Mouse (Mus musculus): ENCODE measurements at regions not wholly inside any gene's neighbourhood (a gene's known extent, or its start where the extent isn't known, plus 50 kb on each side); places are given as distances from the start of the nearest gene placed in this dataset.

- no peak overlapping the region for H3K4me2 ChIP-seq (ENCODE audit: low read depth, severe bottlenecking)
- no peak for ATAC-seq (ENCODE audit: insufficient number of reproducible peaks, low FRiP score, low TSS enrichment, low read depth)
- WGBS: 61% methylated on average over 3 of the region's 3 CpGs
These were observed 1026.5 kb downstream of the Ttll7 start for GRCm38 (mm10) chr3:147878690-147879089.

GRCm38 (mm10) chr3:147868281-147868680 is 1016.1 kb downstream of the Ttll7 start:
- no peaks in the 10 kb centered on the region for H3K36me3 ChIP-seq (ENCODE audit: control insufficient read depth, insufficient read depth, low read length)
- DNase-seq (ENCODE audit: low spot score): no peak
- H3K4me1 ChIP-seq (ENCODE audit: control insufficient read depth, insufficient read depth, low read length): no peaks in the 10 kb centered on the region
- 63% methylated on average over 3 of the region's 3 CpGs for WGBS
- no peak for ATAC-seq (ENCODE audit: insufficient number of reproducible peaks, low FRiP score, low TSS enrichment, low read depth)
- H3K9me3 ChIP-seq (ENCODE audit: control insufficient read depth, low read length): no peaks in the 10 kb centered on the region
- no peak overlapping the region for H3K27ac ChIP-seq (replicated peaks; ENCODE audit: low read depth, low read length)
- no peak overlapping the region for H3K4me3 ChIP-seq (ENCODE audit: low read depth, low read length)
- H3K4me2 ChIP-seq (ENCODE audit: low read depth, severe bottlenecking): no peak overlapping the region
- no peaks in the 10 kb centered on the region for H3K27me3 ChIP-seq (ENCODE audit: control insufficient read depth, insufficient read depth, low read length)
- H3K9ac ChIP-seq (ENCODE audit: low read length): no peak overlapping the region

More at GRCm38 (mm10) chr3:147878690-147879089, 1026.5 kb downstream of the Ttll7 start:
- no peak for DNase-seq (ENCODE audit: low spot score)
- no peak overlapping the region for H3K9ac ChIP-seq (ENCODE audit: low read length)
- H3K4me3 ChIP-seq (ENCODE audit: low read depth, low read length): no peak overlapping the region
- no peaks in the 10 kb centered on the region for H3K27me3 ChIP-seq (ENCODE audit: control insufficient read depth, insufficient read depth, low read length)
- H3K9me3 ChIP-seq (ENCODE audit: control insufficient read depth, low read length): no peaks in the 10 kb centered on the region
- no peaks in the 10 kb centered on the region for H3K4me1 ChIP-seq (ENCODE audit: control insufficient read depth, insufficient read depth, low read length)
- no peaks in the 10 kb centered on the region for H3K36me3 ChIP-seq (ENCODE audit: control insufficient read depth, insufficient read depth, low read length)
- H3K27ac ChIP-seq (replicated peaks; ENCODE audit: low read depth, low read length): no peak overlapping the region

GRCm38 (mm10) chr3:147853346-147853745 is 1001.2 kb downstream of the Ttll7 start:
- no peaks in the 10 kb centered on the region for H3K4me1 ChIP-seq (ENCODE audit: control insufficient read depth, insufficient read depth, low read length)
- H3K4me2 ChIP-seq (ENCODE audit: low read depth, severe bottlenecking): no peak overlapping the region
- H3K4me3 ChIP-seq (ENCODE audit: low read depth, low read length): no peak overlapping the region
- H3K27me3 ChIP-seq (ENCODE audit: control insufficient read depth, insufficient read depth, low read length): no peaks in the 10 kb centered on the region
- no peaks in the 10 kb centered on the region for H3K36me3 ChIP-seq (ENCODE audit: control insufficient read depth, insufficient read depth, low read length)
- DNase-seq (ENCODE audit: low spot score): no peak
- no peak overlapping the region for H3K9ac ChIP-seq (ENCODE audit: low read length)
- no peak for ATAC-seq (ENCODE audit: insufficient number of reproducible peaks, low FRiP score, low TSS enrichment, low read depth)
- H3K27ac ChIP-seq (replicated peaks; ENCODE audit: low read depth, low read length): no peak overlapping the region
- 87% methylated on average over 4 of the region's 4 CpGs for WGBS
- no peaks in the 10 kb centered on the region for H3K9me3 ChIP-seq (ENCODE audit: control insufficient read depth, low read length)

GRCm38 (mm10) chr3:147852830-147853229 is 1000.7 kb downstream of the Ttll7 start:
- ATAC-seq (ENCODE audit: insufficient number of reproducible peaks, low FRiP score, low TSS enrichment, low read depth): no peak
- H3K4me1 ChIP-seq (ENCODE audit: control insufficient read depth, insufficient read depth, low read length): no peaks in the 10 kb centered on the region
- no peak overlapping the region for H3K4me3 ChIP-seq (ENCODE audit: low read depth, low read length)
- no peak for DNase-seq (ENCODE audit: low spot score)
- WGBS: 65% methylated on average over 2 of the region's 2 CpGs
- H3K9me3 ChIP-seq (ENCODE audit: control insufficient read depth, low read length): no peaks in the 10 kb centered on the region
- no peak overlapping the region for H3K4me2 ChIP-seq (ENCODE audit: low read depth, severe bottlenecking)
- H3K27me3 ChIP-seq (ENCODE audit: control insufficient read depth, insufficient read depth, low read length): no peaks in the 10 kb centered on the region
- no peak overlapping the region for H3K9ac ChIP-seq (ENCODE audit: low read length)
- no peak overlapping the region for H3K27ac ChIP-seq (replicated peaks; ENCODE audit: low read depth, low read length)
- no peaks in the 10 kb centered on the region for H3K36me3 ChIP-seq (ENCODE audit: control insufficient read depth, insufficient read depth, low read length)

- Histone ChIP-seq H3K9me3 (ENCODE audit: control insufficient read depth, low read length) (no peaks in the 10 kb centered on the region), H3K4me2 (ENCODE audit: low read depth, severe bottlenecking) (no peak overlapping the region), H3K9ac (ENCODE audit: low read length) (no peak overlapping the region), H3K27ac (replicated peaks; ENCODE audit: low read depth, low read length) (no peak overlapping the region), H3K4me3 (ENCODE audit: low read depth, low read length) (no peak overlapping the region), H3K27me3 (ENCODE audit: control insufficient read depth, insufficient read depth, low read length) (no peaks in the 10 kb centered on the region), H3K4me1 (ENCODE audit: control insufficient read depth, insufficient read depth, low read length) (no peaks in the 10 kb centered on the region), H3K36me3 (ENCODE audit: control insufficient read depth, insufficient read depth, low read length) (no peaks in the 10 kb centered on the region)
- DNase-seq (ENCODE audit: low spot score) (no peak), ATAC-seq (ENCODE audit: insufficient number of reproducible peaks, low FRiP score, low TSS enrichment, low read depth) (no peak)
- WGBS: 79% methylated on average over 3 of the region's 3 CpGs
These were observed 989.2 kb downstream of the Ttll7 start for GRCm38 (mm10) chr3:147841357-147841756.

GRCm38 (mm10) chr3:147838816-147839215 is 986.6 kb downstream of the Ttll7 start:
- ATAC-seq (ENCODE audit: insufficient number of reproducible peaks, low FRiP score, low TSS enrichment, low read depth) (no peak), DNase-seq (ENCODE audit: low spot score) (no peak)
- H3K4me2 ChIP-seq (ENCODE audit: low read depth, severe bottlenecking): no peak overlapping the region
- no peaks in the 10 kb centered on the region for H3K4me1 ChIP-seq (ENCODE audit: control insufficient read depth, insufficient read depth, low read length)
- WGBS: 88% methylated on average over 4 of the region's 4 CpGs
- no peaks in the 10 kb centered on the region for H3K36me3 ChIP-seq (ENCODE audit: control insufficient read depth, insufficient read depth, low read length)
- H3K9ac ChIP-seq (ENCODE audit: low read length): no peak overlapping the region
- H3K27me3 ChIP-seq (ENCODE audit: control insufficient read depth, insufficient read depth, low read length): no peaks in the 10 kb centered on the region
- no peaks in the 10 kb centered on the region for H3K9me3 ChIP-seq (ENCODE audit: control insufficient read depth, low read length)
- no peak overlapping the region for H3K4me3 ChIP-seq (ENCODE audit: low read depth, low read length)
- no peak overlapping the region for H3K27ac ChIP-seq (replicated peaks; ENCODE audit: low read depth, low read length)

GRCm38 (mm10) chr3:147835716-147836115 is 983.5 kb downstream of the Ttll7 start:
- Histone ChIP-seq H3K9me3 (ENCODE audit: control insufficient read depth, low read length) (no peaks in the 10 kb centered on the region), H3K4me2 (ENCODE audit: low read depth, severe bottlenecking) (no peak overlapping the region), H3K36me3 (ENCODE audit: control insufficient read depth, insufficient read depth, low read length) (no peaks in the 10 kb centered on the region), H3K27me3 (ENCODE audit: control insufficient read depth, insufficient read depth, low read length) (no peaks in the 10 kb centered on the region), H3K9ac (ENCODE audit: low read length) (no peak overlapping the region), H3K4me3 (ENCODE audit: low read depth, low read length) (no peak overlapping the region), H3K4me1 (ENCODE audit: control insufficient read depth, insufficient read depth, low read length) (no peaks in the 10 kb centered on the region), H3K27ac (replicated peaks; ENCODE audit: low read depth, low read length) (no peak overlapping the region)
- WGBS: 81% methylated on average over 2 of the region's 2 CpGs
- no peak for DNase-seq (ENCODE audit: low spot score)
- no peak for ATAC-seq (ENCODE audit: insufficient number of reproducible peaks, low FRiP score, low TSS enrichment, low read depth)

GRCm38 (mm10) chr3:147825337-147825736 is 973.2 kb downstream of the Ttll7 start:
- H3K36me3 ChIP-seq (ENCODE audit: control insufficient read depth, insufficient read depth, low read length): no peaks in the 10 kb centered on the region
- DNase-seq (ENCODE audit: low spot score) (no peak), ATAC-seq (ENCODE audit: insufficient number of reproducible peaks, low FRiP score, low TSS enrichment, low read depth) (no peak)
- H3K4me3 ChIP-seq (ENCODE audit: low read depth, low read length): no peak overlapping the region
- no peak overlapping the region for H3K9ac ChIP-seq (ENCODE audit: low read length)
- H3K4me2 ChIP-seq (ENCODE audit: low read depth, severe bottlenecking): no peak overlapping the region
- H3K9me3 ChIP-seq (ENCODE audit: control insufficient read depth, low read length): no peaks in the 10 kb centered on the region
- no peaks in the 10 kb centered on the region for H3K4me1 ChIP-seq (ENCODE audit: control insufficient read depth, insufficient read depth, low read length)
- no peaks in the 10 kb centered on the region for H3K27me3 ChIP-seq (ENCODE audit: control insufficient read depth, insufficient read depth, low read length)
- WGBS: 92% methylated on average over 1 of the region's 1 CpGs
- H3K27ac ChIP-seq (replicated peaks; ENCODE audit: low read depth, low read length): no peak overlapping the region

- H3K4me3 ChIP-seq (ENCODE audit: low read depth, low read length): no peak overlapping the region
- no peak overlapping the region for H3K27ac ChIP-seq (replicated peaks; ENCODE audit: low read depth, low read length)
- DNase-seq (ENCODE audit: low spot score) (no peak), ATAC-seq (ENCODE audit: insufficient number of reproducible peaks, low FRiP score, low TSS enrichment, low read depth) (no peak)
- no peaks in the 10 kb centered on the region for H3K4me1 ChIP-seq (ENCODE audit: control insufficient read depth, insufficient read depth, low read length)
- H3K36me3 ChIP-seq (ENCODE audit: control insufficient read depth, insufficient read depth, low read length): no peaks in the 10 kb centered on the region
- no peaks in the 10 kb centered on the region for H3K27me3 ChIP-seq (ENCODE audit: control insufficient read depth, insufficient read depth, low read length)
- H3K9ac ChIP-seq (ENCODE audit: low read length): no peak overlapping the region
- H3K4me2 ChIP-seq (ENCODE audit: low read depth, severe bottlenecking): no peak overlapping the region
- no peaks in the 10 kb centered on the region for H3K9me3 ChIP-seq (ENCODE audit: control insufficient read depth, low read length)
These were observed 972.3 kb downstream of the Ttll7 start for GRCm38 (mm10) chr3:147824451-147824850.
